Mouse (Mus musculus) thymus, adult 2 months (tissue): ENCODE measurements around the gene Oprm1.

Source experiments
- CTCF ChIP-seq: fragments of 200-500 bp; IDR thresholded peaks from 2 replicates; pipeline ENCODE4 v1.5.1; 2012; ENCODE audit warnings: mild to moderate bottlenecking, control low read depth, low read length, moderate library complexity, borderline replicate concordance; ENCODE audit not compliant: control insufficient read depth, poor library complexity, insufficient read depth; ENCODE audit errors: extremely low read depth
- POLR2A ChIP-seq: fragments of 200-500 bp; IDR thresholded peaks from 2 replicates; pipeline ENCODE4 v1.6.1; 2012; ENCODE audit warnings: mild to moderate bottlenecking, low read length, control low read depth, moderate library complexity; ENCODE audit not compliant: control insufficient read depth, poor library complexity, insufficient read depth; ENCODE audit errors: extremely low read depth

GRCm38 (mm10) chr10:6901819-6902393 lies 143.6 kb downstream of the Oprm1 start:
- TF ChIP-seq CTCF = no peak
- TF ChIP-seq POLR2A = no peak
